Mouse (Mus musculus) CH12.LX (cell line): ENCODE measurements around the gene Epb41l5.

Experiments used
- CHD1 ChIP-seq: IDR thresholded peaks from 2 replicates; pipeline ENCODE4 v1.6.1; 2012; ENCODE audit warnings: low read depth, low read length, improper control_type of control experiment, inconsistent platforms
- E2F4 ChIP-seq: IDR thresholded peaks from 2 replicates; pipeline ENCODE4 v1.6.1; 2011; ENCODE audit warnings: low read depth, low read length, improper control_type of control experiment; ENCODE audit not compliant: insufficient replicate concordance
- POLR2A ChIP-seq: IDR thresholded peaks from 2 replicates; pipeline ENCODE4 v1.6.1; 2011; ENCODE audit warnings: low read depth, mild to moderate bottlenecking, improper control_type of control experiment, low read length

GRCm38 (mm10) chr1:119539252-119539651, 109.5 kb downstream of the Epb41l5 start:
- TF ChIP-seq E2F4 (no peak), POLR2A (no peak), CHD1 (no peak)
